Mouse (Mus musculus) frontal cortex, postnatal 14 days (tissue): Measurements from ENCODE around the gene Nat8f2.
"Not testable (repeated sequence)": the region's sequence is repeated elsewhere in the genome, so short reads cannot be mapped to it uniquely, and the experiment has no call there.

ENCODE experiments used
- DNase-seq, 2 experiments: peaks; one replicate each; pipeline ENCODE4 v3.0.0; 2022; ENCODE audit warnings: low spot score in 2 of 2

Nat8f2 gene

GRCm38 (mm10) chr6:85863840-85864239 is 5.1 kb downstream of the Nat8f2 start:
- no peak for DNase-seq

GRCm38 (mm10) chr6:85863136-85863535 is 5.8 kb downstream of the Nat8f2 start:
- no peak for DNase-seq

- no peak for DNase-seq
These were observed 6.4 kb downstream of the Nat8f2 start for GRCm38 (mm10) chr6:85862565-85862964.

GRCm38 (mm10) chr6:85861247-85861646 is 7.7 kb downstream of the Nat8f2 start:
- DNase-seq, result no peak

- DNase-seq, result peak; percentile 42 to 80
These were observed 12.7 kb downstream of the Nat8f2 start for GRCm38 (mm10) chr6:85856194-85856678.

GRCm38 (mm10) chr6:85853481-85853880 is 15.5 kb downstream of the Nat8f2 start:
- no peak for DNase-seq

GRCm38 (mm10) chr6:85851062-85851773 is 17.7 kb downstream of the Nat8f2 start:
- DNase-seq, result no peak

- no peak for DNase-seq
These were observed 19.7 kb downstream of the Nat8f2 start for GRCm38 (mm10) chr6:85849240-85849639.

GRCm38 (mm10) chr6:85848140-85848539 is 20.8 kb downstream of the Nat8f2 start:
- DNase-seq, result no peak

GRCm38 (mm10) chr6:85846921-85847320 is 22.0 kb downstream of the Nat8f2 start:
- DNase-seq, result no peak

- DNase-seq, result not testable (repeated sequence)
These were observed 25.1 kb downstream of the Nat8f2 start for GRCm38 (mm10) chr6:85843677-85844458.

- DNase-seq, result peak in 1 of 2 experiments; percentile 28
These were observed 29.0 kb downstream of the Nat8f2 start for GRCm38 (mm10) chr6:85839982-85840381.

- no peak for DNase-seq
These were observed 30.3 kb downstream of the Nat8f2 start for GRCm38 (mm10) chr6:85838674-85839073.

- DNase-seq, result peak; percentile 20 to 28
These were observed 31.7 kb downstream of the Nat8f2 start for GRCm38 (mm10) chr6:85837307-85837706.

- peak in 1 of 2 experiments; percentile 56 for DNase-seq
These were observed 32.1 kb downstream of the Nat8f2 start for GRCm38 (mm10) chr6:85836827-85837226.

GRCm38 (mm10) chr6:85836098-85836497 is 32.9 kb downstream of the Nat8f2 start:
- not testable (repeated sequence) for DNase-seq

GRCm38 (mm10) chr6:85835104-85835503 is 33.9 kb downstream of the Nat8f2 start:
- DNase-seq, result not testable (repeated sequence)

GRCm38 (mm10) chr6:85834504-85835100 is 34.4 kb downstream of the Nat8f2 start:
- DNase-seq, result not testable (repeated sequence)

- no peak for DNase-seq
These were observed 37.1 kb downstream of the Nat8f2 start, which contains the start of gene Nat8 for GRCm38 (mm10) chr6:85831796-85832321. Nat8 (minus strand) TSS chr6:85832082.

- DNase-seq, result no peak
These were observed 39.5 kb downstream of the Nat8f2 start for GRCm38 (mm10) chr6:85829462-85829861.

GRCm38 (mm10) chr6:85825886-85826285 is 43.1 kb downstream of the Nat8f2 start:
- no peak for DNase-seq
